ENCODE assay signal across 8 mouse cellular contexts in the genomic region with DNA sequence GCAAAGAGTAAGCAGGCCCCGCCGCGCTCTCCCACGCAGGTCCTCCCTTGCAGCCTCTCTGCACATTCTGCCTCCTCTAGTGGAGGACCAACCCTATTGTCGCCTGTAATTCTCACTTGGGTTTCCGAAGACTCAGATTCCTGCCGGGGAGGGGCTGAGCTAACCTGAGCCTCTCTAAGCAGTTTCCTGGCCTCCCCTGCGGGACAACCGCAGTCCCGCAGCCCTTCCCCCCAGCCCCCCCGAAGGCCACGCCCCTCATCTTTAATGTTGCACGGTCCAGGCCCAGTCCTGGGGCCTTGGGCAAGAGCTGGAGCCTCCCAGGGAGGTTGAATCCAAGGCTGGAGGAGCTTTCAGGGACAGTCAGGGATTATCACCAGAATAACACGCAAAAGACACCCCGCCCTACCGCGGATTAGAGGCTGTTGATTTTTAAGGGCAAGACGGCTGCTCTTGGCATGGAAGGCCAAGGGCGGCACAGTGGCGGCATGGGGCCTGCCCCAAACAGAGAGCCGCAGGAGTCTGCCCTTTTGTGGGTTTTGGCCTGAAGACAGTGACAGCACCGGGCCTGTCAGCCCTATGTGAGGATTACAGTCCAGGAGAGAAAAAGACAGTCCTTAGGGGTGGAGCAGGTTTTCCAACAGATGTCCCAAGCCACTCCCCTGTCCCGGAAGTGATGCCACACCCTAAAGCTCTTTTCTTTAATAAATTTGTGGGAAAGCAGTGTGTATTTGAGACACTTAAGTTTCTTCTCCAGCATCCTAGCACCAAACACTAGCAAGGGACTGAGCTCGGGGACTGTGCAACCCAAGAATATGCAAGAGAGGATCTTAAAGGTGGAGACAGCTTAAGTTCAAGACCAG.
DNase-seq lines count a peak whose midpoint lies in the region; ATAC-seq and TF ChIP-seq lines count a peak whose summit lies in the region.

No protein-coding gene starts in this region.

- H3K27me3 ChIP-seq in forebrain, embryonic 15.5 days = no peaks in the 10 kb centered on the region
- H3K27me3 ChIP-seq in hindbrain, embryonic 16.5 days (replicated peaks; ENCODE audit: control insufficient read depth, insufficient read depth, low read length) = peaks cover 2% of the 10 kb centered on the region; the same call in 1 of the 2 replicates
- H3K27me3 ChIP-seq in megakaryocyte, embryonic 14.5 days (replicated peaks) = peaks cover 8% of the 10 kb centered on the region

- H3K4me2 ChIP-seq in forebrain, embryonic 15.5 days (replicated peaks) = peak overlapping the region; percentile 24
- peak overlapping the region; percentile 38 for H3K4me2 ChIP-seq in hindbrain, embryonic 16.5 days (ENCODE audit: low read length)

- 21% methylated on average over 24 of the region's 24 CpGs for WGBS in forebrain, embryonic 15.5 days
- 25% methylated on average over 24 of the region's 24 CpGs for WGBS in hindbrain, embryonic 16.5 days

- intact Hi-C loops in left cerebral cortex, adult 2 months (cut with DNase I) = no loop called here

- H3K4me3 ChIP-seq in forebrain, embryonic 15.5 days = no peak overlapping the region
- H3K4me3 ChIP-seq in hindbrain, embryonic 16.5 days (ENCODE audit: low read length) = no peak overlapping the region
- H3K4me3 ChIP-seq in megakaryocyte, embryonic 14.5 days (replicated peaks) = peak overlapping the region; percentile 87
- no peak overlapping the region for H3K4me3 ChIP-seq in left cerebral cortex, adult 2 months

- H3K4me1 ChIP-seq in forebrain, embryonic 15.5 days = peaks cover 15% of the 10 kb centered on the region
- H3K4me1 ChIP-seq in hindbrain, embryonic 16.5 days (ENCODE audit: control insufficient read depth, insufficient read depth, low read depth, low read length) = no peaks in the 10 kb centered on the region
- H3K4me1 ChIP-seq in megakaryocyte, embryonic 14.5 days = peaks cover 81% of the 10 kb centered on the region

- no peak; the same call in 1 of the 2 replicates for ATAC-seq in forebrain, embryonic 15.5 days (replicated peaks)
- no peak for ATAC-seq in hindbrain, embryonic 16.5 days

- peak; percentile 58 to 59 for DNase-seq in B cell, adult 2 months
- DNase-seq in R1 (ENCODE audit: low read depth, low spot score) = peak; percentile 95
- peak; percentile 57 to 80 for DNase-seq in spleen, postnatal 4 days (ENCODE audit: low spot score in 2 of 2)
- DNase-seq in layer of hippocampus, adult 9-10 months (ENCODE audit: low spot score) = no peak
- no peak for DNase-seq in left cerebral cortex, adult 2 months (ENCODE audit: extremely low spot score in 1 of 2, low spot score in 2 of 2)

- peak overlapping the region; percentile 7; the same call in 1 of the 2 replicates for H3K9ac ChIP-seq in forebrain, embryonic 15.5 days (replicated peaks)
- H3K9ac ChIP-seq in hindbrain, embryonic 16.5 days (ENCODE audit: low read depth, low read length) = no peak overlapping the region

- H3K9me3 ChIP-seq in forebrain, embryonic 15.5 days = no peaks in the 10 kb centered on the region
- H3K9me3 ChIP-seq in hindbrain, embryonic 16.5 days (ENCODE audit: control insufficient read depth, low read length) = no peaks in the 10 kb centered on the region
- H3K9me3 ChIP-seq in megakaryocyte, embryonic 14.5 days = no peaks in the 10 kb centered on the region; the same call in 1 of the 2 replicates

- TF ChIP-seq CTCF in left cerebral cortex, adult 2 months (IDR thresholded peaks at IDR 0.05) = no peak; the same call in 1 of the 2 replicates

- H3K27ac ChIP-seq in forebrain, embryonic 15.5 days (replicated peaks) = no peak overlapping the region
- no peak overlapping the region for H3K27ac ChIP-seq in hindbrain, embryonic 16.5 days (ENCODE audit: low read depth, low read length)
- no peak overlapping the region for H3K27ac ChIP-seq in left cerebral cortex, adult 2 months

- no peaks in the 10 kb centered on the region for H3K36me3 ChIP-seq in forebrain, embryonic 15.5 days
- H3K36me3 ChIP-seq in hindbrain, embryonic 16.5 days (ENCODE audit: control insufficient read depth, insufficient read depth, low read length) = no peaks in the 10 kb centered on the region
- no peaks in the 10 kb centered on the region for H3K36me3 ChIP-seq in megakaryocyte, embryonic 14.5 days (replicated peaks; ENCODE audit: low read length)

Comparison
In these comparisons a context has a peak if more than half of its experiments do, and no peak if none do; other contexts are left out.
1. DNase-seq: peak in B cell, adult 2 months (2 of 2), R1 (single experiment) and spleen, postnatal 4 days (2 of 2); none in layer of hippocampus, adult 9-10 months (single experiment) and left cerebral cortex, adult 2 months (0 of 2).